Mouse (Mus musculus): ENCODE results near the gene Gtpbp2. TPM values are rescaled to one million over a fixed set of nuclear protein-coding genes. Genes with fewer than 3 reads are reported as not detected.

The Gtpbp2 gene
- polyA plus RNA-seq, 1 experiment: 125 TPM

- H3K36me3 ChIP-seq (ENCODE audit: control insufficient read depth, insufficient read depth): peaks cover 15% of the 10 kb centered on the region
- no peaks in the 10 kb centered on the region for H3K79me2 ChIP-seq (ENCODE audit: control insufficient read depth, insufficient read depth)
- TF ChIP-seq CEBPB (IDR thresholded peaks at IDR 0.05; ENCODE audit: insufficient read depth, poor library complexity, severe bottlenecking): no peak
- no peak for TF ChIP-seq USF1 (IDR thresholded peaks at IDR 0.05; ENCODE audit: low read depth)
- no peak for TF ChIP-seq POLR2AphosphoS2 (IDR thresholded peaks at IDR 0.05; ENCODE audit: insufficient read length, low read depth)
- TF ChIP-seq POLR2A (IDR thresholded peaks at IDR 0.05; ENCODE audit: insufficient read length, low read depth): no peak
- TF ChIP-seq TCF3 (IDR thresholded peaks at IDR 0.05; ENCODE audit: insufficient read length, low read depth): no peak
- no peak for TF ChIP-seq MAX (IDR thresholded peaks at IDR 0.05; ENCODE audit: low read depth)
- no peaks in the 10 kb centered on the region for H3K27me3 ChIP-seq (ENCODE audit: control insufficient read depth, insufficient read depth, insufficient read length)
- H3K4me3 ChIP-seq: no peak overlapping the region
- H3K4me2 ChIP-seq (ENCODE audit: low read depth): no peak overlapping the region
- no peak overlapping the region for H3ac ChIP-seq (ENCODE audit: control insufficient read depth, insufficient read length)
Measured at GRCm38 (mm10) chr17:46123285-46123684, 37.5 kb upstream of the Gtpbp2 start.

- TF ChIP-seq E2F4 (IDR thresholded peaks at IDR 0.05; ENCODE audit: insufficient read depth): no peak
- TF ChIP-seq POLR2A (IDR thresholded peaks at IDR 0.05; ENCODE audit: insufficient read length, low read depth): no peak
- TF ChIP-seq SRF (IDR thresholded peaks at IDR 0.05; ENCODE audit: control insufficient read depth, insufficient read length, low read depth): no peak
- no peak for TF ChIP-seq POLR2AphosphoS2 (IDR thresholded peaks at IDR 0.05; ENCODE audit: insufficient read length, low read depth)
- no peak for TF ChIP-seq USF1 (IDR thresholded peaks at IDR 0.05; ENCODE audit: low read depth)
- TF ChIP-seq MYOD1 (IDR thresholded peaks at IDR 0.05; ENCODE audit: control insufficient read depth in 1 of 3, insufficient read length in 2 of 3, low read depth in 2 of 3): no peak
- no peak for TF ChIP-seq CEBPB (IDR thresholded peaks at IDR 0.05; ENCODE audit: insufficient read depth, poor library complexity, severe bottlenecking)
- no peak for TF ChIP-seq MYOG (IDR thresholded peaks at IDR 0.05; ENCODE audit: control insufficient read depth in 1 of 3, insufficient read depth in 1 of 3, insufficient read length in 2 of 3, low read depth in 2 of 3)
- no peak for TF ChIP-seq MAX (IDR thresholded peaks at IDR 0.05; ENCODE audit: low read depth)
- TF ChIP-seq TCF3 (IDR thresholded peaks at IDR 0.05; ENCODE audit: insufficient read length, low read depth): no peak
- no peak overlapping the region for H3K4me3 ChIP-seq
- no peak overlapping the region for H3ac ChIP-seq (ENCODE audit: control insufficient read depth, insufficient read length)
- no peaks in the 10 kb centered on the region for H3K79me2 ChIP-seq (ENCODE audit: control insufficient read depth, insufficient read depth)
- no peaks in the 10 kb centered on the region for H3K27me3 ChIP-seq (ENCODE audit: control insufficient read depth, insufficient read depth, insufficient read length)
- peaks cover 15% of the 10 kb centered on the region for H3K36me3 ChIP-seq (ENCODE audit: control insufficient read depth, insufficient read depth)
- H3K4me2 ChIP-seq (ENCODE audit: low read depth): no peak overlapping the region
Measured at GRCm38 (mm10) chr17:46123953-46124700, 36.7 kb upstream of the Gtpbp2 start.

GRCm38 (mm10) chr17:46126608-46127007 lies 34.2 kb upstream of the Gtpbp2 start:
- no peak for TF ChIP-seq MAX (IDR thresholded peaks at IDR 0.05; ENCODE audit: low read depth)
- TF ChIP-seq POLR2AphosphoS2 (IDR thresholded peaks at IDR 0.05; ENCODE audit: insufficient read length, low read depth): no peak
- no peak for TF ChIP-seq POLR2A (IDR thresholded peaks at IDR 0.05; ENCODE audit: insufficient read length, low read depth)
- TF ChIP-seq TCF12 (IDR thresholded peaks at IDR 0.05; ENCODE audit: insufficient read depth, poor library complexity, severe bottlenecking): no peak
- no peak for TF ChIP-seq E2F4 (IDR thresholded peaks at IDR 0.05; ENCODE audit: insufficient read depth)
- Histone ChIP-seq H3K4me2 (ENCODE audit: low read depth) (no peak overlapping the region), H3ac (ENCODE audit: control insufficient read depth, insufficient read length) (no peak overlapping the region), H3K4me3 (no peak overlapping the region), H3K27me3 (ENCODE audit: control insufficient read depth, insufficient read depth, insufficient read length) (no peaks in the 10 kb centered on the region), H3K79me2 (ENCODE audit: control insufficient read depth, insufficient read depth) (no peaks in the 10 kb centered on the region), H3K36me3 (ENCODE audit: control insufficient read depth, insufficient read depth) (peaks cover 15% of the 10 kb centered on the region)

- no peaks in the 10 kb centered on the region for H3K79me2 ChIP-seq (ENCODE audit: control insufficient read depth, insufficient read depth)
- H3ac ChIP-seq (ENCODE audit: control insufficient read depth, insufficient read length): no peak overlapping the region
- H3K4me3 ChIP-seq: no peak overlapping the region
- H3K4me2 ChIP-seq (ENCODE audit: low read depth): no peak overlapping the region
- no peak for TF ChIP-seq SRF (IDR thresholded peaks at IDR 0.05; ENCODE audit: control insufficient read depth, insufficient read length, low read depth)
- TF ChIP-seq POLR2A (IDR thresholded peaks at IDR 0.05; ENCODE audit: insufficient read length, low read depth): no peak
- TF ChIP-seq TCF12 (IDR thresholded peaks at IDR 0.05; ENCODE audit: insufficient read depth, poor library complexity, severe bottlenecking): no peak
- TF ChIP-seq POLR2AphosphoS2 (IDR thresholded peaks at IDR 0.05; ENCODE audit: insufficient read length, low read depth): no peak
- TF ChIP-seq USF1 (IDR thresholded peaks at IDR 0.05; ENCODE audit: low read depth): no peak
- TF ChIP-seq E2F4 (IDR thresholded peaks at IDR 0.05; ENCODE audit: insufficient read depth): no peak
- TF ChIP-seq MYOG (IDR thresholded peaks at IDR 0.05; ENCODE audit: control insufficient read depth in 1 of 3, insufficient read depth in 1 of 3, insufficient read length in 2 of 3, low read depth in 2 of 3): no peak
- TF ChIP-seq REST (IDR thresholded peaks at IDR 0.05; ENCODE audit: insufficient read depth, insufficient read length): no peak
- no peak for TF ChIP-seq MYOD1 (IDR thresholded peaks at IDR 0.05; ENCODE audit: control insufficient read depth in 1 of 3, insufficient read length in 2 of 3, low read depth in 2 of 3)
- no peak for TF ChIP-seq TCF3 (IDR thresholded peaks at IDR 0.05; ENCODE audit: insufficient read length, low read depth)
- TF ChIP-seq MAX (IDR thresholded peaks at IDR 0.05; ENCODE audit: low read depth): no peak
- TF ChIP-seq CEBPB (IDR thresholded peaks at IDR 0.05; ENCODE audit: insufficient read depth, poor library complexity, severe bottlenecking): no peak
- H3K27me3 ChIP-seq (ENCODE audit: control insufficient read depth, insufficient read depth, insufficient read length): no peaks in the 10 kb centered on the region
- H3K36me3 ChIP-seq (ENCODE audit: control insufficient read depth, insufficient read depth): peaks cover 11% of the 10 kb centered on the region
Measured at GRCm38 (mm10) chr17:46127814-46128493, 32.9 kb upstream of the Gtpbp2 start.

Data from myocyte (in vitro differentiated cells).